Mouse (Mus musculus): ENCODE measurements at regions not wholly inside any gene's neighbourhood (a gene's known extent, or its start where the extent isn't known, plus 50 kb on each side); places are given as distances from the start of the nearest gene placed in this dataset.

- ATAC-seq, result no peak
- Histone ChIP-seq H3K27me3 (replicated peaks; ENCODE audit: control insufficient read depth, insufficient read depth, low read length) (no peaks in the 10 kb centered on the region), H3K9me3 (ENCODE audit: control insufficient read depth) (no peaks in the 10 kb centered on the region), H3K4me3 (ENCODE audit: low read depth, low read length) (no peak overlapping the region), H3K27ac (ENCODE audit: low read depth, low read length) (no peak overlapping the region), H3K36me3 (ENCODE audit: control insufficient read depth, insufficient read depth) (no peaks in the 10 kb centered on the region), H3K9ac (ENCODE audit: low read depth, low read length) (no peak overlapping the region), H3K4me2 (replicated peaks; ENCODE audit: low read depth) (no peak overlapping the region), H3K4me1 (replicated peaks; ENCODE audit: control insufficient read depth, insufficient read depth, low read length) (no peaks in the 10 kb centered on the region)
- 93% methylated on average over 3 of the region's 3 CpGs for WGBS
- TF ChIP-seq CTCF (IDR thresholded peaks at IDR 0.05; ENCODE audit: low read depth), result no peak
Measured at GRCm38 (mm10) chr6:31204434-31204833, 194.1 kb upstream of the Mkln1 start.

GRCm38 (mm10) chr6:31204839-31205238 is 193.7 kb upstream of the Mkln1 start:
- Histone ChIP-seq H3K27me3 (replicated peaks; ENCODE audit: control insufficient read depth, insufficient read depth, low read length) (no peaks in the 10 kb centered on the region), H3K36me3 (ENCODE audit: control insufficient read depth, insufficient read depth) (no peaks in the 10 kb centered on the region), H3K9me3 (ENCODE audit: control insufficient read depth) (no peaks in the 10 kb centered on the region), H3K4me2 (replicated peaks; ENCODE audit: low read depth) (no peak overlapping the region), H3K9ac (ENCODE audit: low read depth, low read length) (no peak overlapping the region), H3K27ac (ENCODE audit: low read depth, low read length) (no peak overlapping the region), H3K4me3 (ENCODE audit: low read depth, low read length) (no peak overlapping the region), H3K4me1 (replicated peaks; ENCODE audit: control insufficient read depth, insufficient read depth, low read length) (no peaks in the 10 kb centered on the region)
- TF ChIP-seq CTCF (IDR thresholded peaks at IDR 0.05; ENCODE audit: low read depth), result no peak
- WGBS, result 86% methylated on average over 4 of the region's 4 CpGs
- ATAC-seq, result no peak

GRCm38 (mm10) chr6:31206106-31206505 is 192.4 kb upstream of the Mkln1 start:
- no peaks in the 10 kb centered on the region for H3K27me3 ChIP-seq (replicated peaks; ENCODE audit: control insufficient read depth, insufficient read depth, low read length)
- H3K4me1 ChIP-seq (replicated peaks; ENCODE audit: control insufficient read depth, insufficient read depth, low read length), result no peaks in the 10 kb centered on the region
- no peak overlapping the region for H3K4me2 ChIP-seq (replicated peaks; ENCODE audit: low read depth)
- H3K36me3 ChIP-seq (ENCODE audit: control insufficient read depth, insufficient read depth), result no peaks in the 10 kb centered on the region
- H3K27ac ChIP-seq (ENCODE audit: low read depth, low read length), result no peak overlapping the region
- H3K4me3 ChIP-seq (ENCODE audit: low read depth, low read length), result no peak overlapping the region
- no peak for ATAC-seq
- no peaks in the 10 kb centered on the region for H3K9me3 ChIP-seq (ENCODE audit: control insufficient read depth)
- TF ChIP-seq CTCF (IDR thresholded peaks at IDR 0.05; ENCODE audit: low read depth), result no peak
- H3K9ac ChIP-seq (ENCODE audit: low read depth, low read length), result no peak overlapping the region
- WGBS, result 78% methylated on average over 7 of the region's 7 CpGs

GRCm38 (mm10) chr6:31207231-31207630 is 191.3 kb upstream of the Mkln1 start:
- ATAC-seq, result no peak

GRCm38 (mm10) chr6:31208224-31208623 is 190.3 kb upstream of the Mkln1 start:
- Histone ChIP-seq H3K4me2 (replicated peaks; ENCODE audit: low read depth) (no peak overlapping the region), H3K9me3 (ENCODE audit: control insufficient read depth) (no peaks in the 10 kb centered on the region), H3K9ac (ENCODE audit: low read depth, low read length) (no peak overlapping the region), H3K36me3 (ENCODE audit: control insufficient read depth, insufficient read depth) (no peaks in the 10 kb centered on the region), H3K27me3 (replicated peaks; ENCODE audit: control insufficient read depth, insufficient read depth, low read length) (no peaks in the 10 kb centered on the region), H3K4me1 (replicated peaks; ENCODE audit: control insufficient read depth, insufficient read depth, low read length) (no peaks in the 10 kb centered on the region), H3K4me3 (ENCODE audit: low read depth, low read length) (no peak overlapping the region), H3K27ac (ENCODE audit: low read depth, low read length) (no peak overlapping the region)
- no peak for ATAC-seq
- no peak for TF ChIP-seq CTCF (IDR thresholded peaks at IDR 0.05; ENCODE audit: low read depth)
- 94% methylated on average over 6 of the region's 6 CpGs for WGBS

More at GRCm38 (mm10) chr6:31207231-31207630, 191.3 kb upstream of the Mkln1 start:
- no peak overlapping the region for H3K9ac ChIP-seq (ENCODE audit: low read depth, low read length)
- H3K4me1 ChIP-seq (replicated peaks; ENCODE audit: control insufficient read depth, insufficient read depth, low read length), result no peaks in the 10 kb centered on the region
- TF ChIP-seq CTCF (IDR thresholded peaks at IDR 0.05; ENCODE audit: low read depth), result no peak
- no peaks in the 10 kb centered on the region for H3K27me3 ChIP-seq (replicated peaks; ENCODE audit: control insufficient read depth, insufficient read depth, low read length)
- H3K27ac ChIP-seq (ENCODE audit: low read depth, low read length), result no peak overlapping the region
- no peaks in the 10 kb centered on the region for H3K36me3 ChIP-seq (ENCODE audit: control insufficient read depth, insufficient read depth)
- no peaks in the 10 kb centered on the region for H3K9me3 ChIP-seq (ENCODE audit: control insufficient read depth)
- no peak overlapping the region for H3K4me3 ChIP-seq (ENCODE audit: low read depth, low read length)
- H3K4me2 ChIP-seq (replicated peaks; ENCODE audit: low read depth), result no peak overlapping the region
- WGBS, result 80% methylated on average over 12 of the region's 12 CpGs

- no peak for TF ChIP-seq CTCF (IDR thresholded peaks at IDR 0.05; ENCODE audit: low read depth)
- H3K27me3 ChIP-seq (replicated peaks; ENCODE audit: control insufficient read depth, insufficient read depth, low read length), result no peaks in the 10 kb centered on the region
Measured at GRCm38 (mm10) chr6:31209411-31210139, 189.0 kb upstream of the Mkln1 start.

More at GRCm38 (mm10) chr6:31209411-31210139, 189.0 kb upstream of the Mkln1 start:
- no peak overlapping the region for H3K4me2 ChIP-seq (replicated peaks; ENCODE audit: low read depth)
- H3K4me1 ChIP-seq (replicated peaks; ENCODE audit: control insufficient read depth, insufficient read depth, low read length), result no peaks in the 10 kb centered on the region
- no peaks in the 10 kb centered on the region for H3K9me3 ChIP-seq (ENCODE audit: control insufficient read depth)
- no peak overlapping the region for H3K4me3 ChIP-seq (ENCODE audit: low read depth, low read length)
- no peak for ATAC-seq
- H3K9ac ChIP-seq (ENCODE audit: low read depth, low read length), result no peak overlapping the region
- H3K27ac ChIP-seq (ENCODE audit: low read depth, low read length), result no peak overlapping the region
- no peaks in the 10 kb centered on the region for H3K36me3 ChIP-seq (ENCODE audit: control insufficient read depth, insufficient read depth)
- 80% methylated on average over 15 of the region's 15 CpGs for WGBS
